Mouse (Mus musculus): ENCODE data around the gene Yipf3. TPM values are rescaled to one million over a fixed set of nuclear protein-coding genes. Genes with fewer than 3 reads are reported as not detected.

The Yipf3 gene
- polyA plus RNA-seq, 1 experiment, result 292 TPM

DNA sequence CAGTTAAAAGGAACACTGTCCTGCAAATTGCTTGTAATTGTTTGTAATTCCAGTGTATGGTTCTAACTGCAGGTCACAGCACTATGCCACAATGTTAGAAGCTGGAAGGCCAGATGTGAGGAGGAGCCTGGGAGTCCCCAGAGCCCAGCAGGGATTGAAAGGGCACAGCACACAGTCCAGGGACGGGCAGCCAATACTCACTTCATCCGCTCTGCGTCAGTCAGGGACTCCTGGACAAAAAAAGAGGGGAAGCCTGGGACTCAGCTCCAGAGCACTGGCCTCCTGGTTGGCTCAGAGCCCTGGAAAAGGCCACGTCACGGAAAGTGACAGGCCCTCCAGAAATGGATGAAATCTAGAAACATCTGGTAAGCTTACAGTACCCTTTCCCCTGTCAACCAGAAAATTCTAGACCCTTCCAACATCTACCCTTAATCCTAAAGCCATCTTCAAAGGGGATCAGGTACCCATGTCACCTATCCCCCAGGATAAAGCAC is 14.4 kb downstream of the Yipf3 start:
- no peaks in the 10 kb centered on the region for H3K4me1 ChIP-seq (replicated peaks; ENCODE audit: control insufficient read depth, insufficient read depth, low read length)
- H3K4me3 ChIP-seq (ENCODE audit: control insufficient read depth, insufficient read depth, low read length), result no peak overlapping the region
- no peaks in the 10 kb centered on the region for H3K27me3 ChIP-seq (ENCODE audit: control insufficient read depth, insufficient read depth, low read length)
- no peak for DNase-seq
- 97% methylated on average over 5 of the region's 5 CpGs for WGBS
- peaks cover 54% of the 10 kb centered on the region for H3K36me3 ChIP-seq (ENCODE audit: control insufficient read depth, insufficient read depth, low read length)
- H3K27ac ChIP-seq (ENCODE audit: control insufficient read depth, insufficient read depth, low read length), result no peak overlapping the region
- TF ChIP-seq POLR2A (IDR thresholded peaks at IDR 0.05; ENCODE audit: control insufficient read depth, extremely low read depth, insufficient read depth, low read length, poor library complexity) (no peak), CTCF (IDR thresholded peaks at IDR 0.05; ENCODE audit: borderline replicate concordance, control insufficient read depth, extremely low read depth, insufficient read depth, low read length, poor library complexity) (no peak)

- 95% methylated on average over 12 of the region's 12 CpGs for WGBS
- Histone ChIP-seq H3K4me3 (ENCODE audit: control insufficient read depth, insufficient read depth, low read length) (no peak overlapping the region), H3K27ac (ENCODE audit: control insufficient read depth, insufficient read depth, low read length) (no peak overlapping the region), H3K4me1 (replicated peaks; ENCODE audit: control insufficient read depth, insufficient read depth, low read length) (no peaks in the 10 kb centered on the region), H3K27me3 (ENCODE audit: control insufficient read depth, insufficient read depth, low read length) (no peaks in the 10 kb centered on the region), H3K36me3 (ENCODE audit: control insufficient read depth, insufficient read depth, low read length) (peaks cover 37% of the 10 kb centered on the region)
- no peak for DNase-seq
- no peak for TF ChIP-seq POLR2A (IDR thresholded peaks at IDR 0.05; ENCODE audit: control insufficient read depth, extremely low read depth, insufficient read depth, low read length, poor library complexity)
- TF ChIP-seq CTCF (IDR thresholded peaks at IDR 0.05; ENCODE audit: borderline replicate concordance, control insufficient read depth, extremely low read depth, insufficient read depth, low read length, poor library complexity), result no peak
Observed at GRCm38 (mm10) chr17:46265502-46265901, 17.6 kb downstream of the Yipf3 start.

GRCm38 (mm10) chr17:46265918-46266618 is 18.2 kb downstream of the Yipf3 start:
- Histone ChIP-seq H3K4me3 (ENCODE audit: control insufficient read depth, insufficient read depth, low read length) (no peak overlapping the region), H3K27ac (ENCODE audit: control insufficient read depth, insufficient read depth, low read length) (no peak overlapping the region), H3K4me1 (replicated peaks; ENCODE audit: control insufficient read depth, insufficient read depth, low read length) (no peaks in the 10 kb centered on the region), H3K36me3 (ENCODE audit: control insufficient read depth, insufficient read depth, low read length) (peaks cover 32% of the 10 kb centered on the region), H3K27me3 (ENCODE audit: control insufficient read depth, insufficient read depth, low read length) (no peaks in the 10 kb centered on the region)
- peak; percentile 76 for DNase-seq
- 50% methylated on average over 14 of the region's 14 CpGs for WGBS
- TF ChIP-seq POLR2A (IDR thresholded peaks at IDR 0.05; ENCODE audit: control insufficient read depth, extremely low read depth, insufficient read depth, low read length, poor library complexity) (no peak), CTCF (IDR thresholded peaks at IDR 0.05; ENCODE audit: borderline replicate concordance, control insufficient read depth, extremely low read depth, insufficient read depth, low read length, poor library complexity) (peak; percentile 74)

DNA sequence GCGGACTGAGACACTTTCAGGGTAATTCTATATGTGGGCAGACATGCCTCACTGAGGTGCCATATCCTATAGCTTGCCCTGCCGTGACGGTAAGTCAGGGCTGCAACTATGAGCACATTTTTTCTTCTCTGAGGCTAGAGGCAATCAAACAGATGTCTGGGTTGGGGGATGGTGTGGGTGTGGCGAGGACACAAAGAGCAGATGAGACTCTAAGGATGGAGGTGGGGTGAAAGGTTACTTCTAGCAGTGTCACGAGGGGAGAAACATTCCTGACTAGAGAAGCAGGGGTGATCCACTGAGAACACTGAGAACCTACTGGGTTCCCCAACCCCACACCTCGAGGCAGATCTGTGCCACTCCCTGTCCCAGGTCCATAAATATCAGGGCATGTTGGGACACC is 19.1 kb downstream of the Yipf3 start:
- peaks cover 31% of the 10 kb centered on the region for H3K36me3 ChIP-seq (ENCODE audit: control insufficient read depth, insufficient read depth, low read length)
- WGBS, result 89% methylated on average over 6 of the region's 6 CpGs
- no peak overlapping the region for H3K4me3 ChIP-seq (ENCODE audit: control insufficient read depth, insufficient read depth, low read length)
- H3K4me1 ChIP-seq (replicated peaks; ENCODE audit: control insufficient read depth, insufficient read depth, low read length), result no peaks in the 10 kb centered on the region
- TF ChIP-seq POLR2A (IDR thresholded peaks at IDR 0.05; ENCODE audit: control insufficient read depth, extremely low read depth, insufficient read depth, low read length, poor library complexity) (no peak), CTCF (IDR thresholded peaks at IDR 0.05; ENCODE audit: borderline replicate concordance, control insufficient read depth, extremely low read depth, insufficient read depth, low read length, poor library complexity) (no peak)
- H3K27me3 ChIP-seq (ENCODE audit: control insufficient read depth, insufficient read depth, low read length), result no peaks in the 10 kb centered on the region
- no peak overlapping the region for H3K27ac ChIP-seq (ENCODE audit: control insufficient read depth, insufficient read depth, low read length)
- no peak for DNase-seq

DNA sequence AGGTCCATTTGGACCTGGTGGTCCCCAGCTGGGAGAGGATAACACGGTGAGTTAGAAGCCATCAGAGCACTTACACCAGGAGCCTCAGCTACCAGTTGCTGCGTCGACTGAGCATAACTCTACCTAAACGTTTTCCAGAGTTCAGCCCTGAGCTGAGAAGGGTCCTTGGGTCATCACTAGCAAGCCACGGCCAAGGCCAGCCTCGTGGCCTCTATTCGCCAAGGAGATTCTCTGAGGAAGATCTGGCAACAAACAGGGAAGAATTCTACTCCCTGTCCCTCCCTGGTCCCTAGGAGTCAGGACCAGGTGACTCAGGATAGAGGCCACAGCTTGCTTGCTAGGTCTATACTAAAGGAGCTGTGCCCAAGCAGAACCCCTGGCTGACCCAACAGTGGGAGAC is 19.6 kb downstream of the Yipf3 start:
- TF ChIP-seq POLR2A (IDR thresholded peaks at IDR 0.05; ENCODE audit: control insufficient read depth, extremely low read depth, insufficient read depth, low read length, poor library complexity) (no peak), CTCF (IDR thresholded peaks at IDR 0.05; ENCODE audit: borderline replicate concordance, control insufficient read depth, extremely low read depth, insufficient read depth, low read length, poor library complexity) (no peak)
- Histone ChIP-seq H3K36me3 (ENCODE audit: control insufficient read depth, insufficient read depth, low read length) (peaks cover 26% of the 10 kb centered on the region), H3K4me1 (replicated peaks; ENCODE audit: control insufficient read depth, insufficient read depth, low read length) (no peaks in the 10 kb centered on the region), H3K4me3 (ENCODE audit: control insufficient read depth, insufficient read depth, low read length) (no peak overlapping the region), H3K27ac (ENCODE audit: control insufficient read depth, insufficient read depth, low read length) (no peak overlapping the region), H3K27me3 (ENCODE audit: control insufficient read depth, insufficient read depth, low read length) (no peaks in the 10 kb centered on the region)
- no peak for DNase-seq
- 89% methylated on average over 7 of the region's 7 CpGs for WGBS

DNA sequence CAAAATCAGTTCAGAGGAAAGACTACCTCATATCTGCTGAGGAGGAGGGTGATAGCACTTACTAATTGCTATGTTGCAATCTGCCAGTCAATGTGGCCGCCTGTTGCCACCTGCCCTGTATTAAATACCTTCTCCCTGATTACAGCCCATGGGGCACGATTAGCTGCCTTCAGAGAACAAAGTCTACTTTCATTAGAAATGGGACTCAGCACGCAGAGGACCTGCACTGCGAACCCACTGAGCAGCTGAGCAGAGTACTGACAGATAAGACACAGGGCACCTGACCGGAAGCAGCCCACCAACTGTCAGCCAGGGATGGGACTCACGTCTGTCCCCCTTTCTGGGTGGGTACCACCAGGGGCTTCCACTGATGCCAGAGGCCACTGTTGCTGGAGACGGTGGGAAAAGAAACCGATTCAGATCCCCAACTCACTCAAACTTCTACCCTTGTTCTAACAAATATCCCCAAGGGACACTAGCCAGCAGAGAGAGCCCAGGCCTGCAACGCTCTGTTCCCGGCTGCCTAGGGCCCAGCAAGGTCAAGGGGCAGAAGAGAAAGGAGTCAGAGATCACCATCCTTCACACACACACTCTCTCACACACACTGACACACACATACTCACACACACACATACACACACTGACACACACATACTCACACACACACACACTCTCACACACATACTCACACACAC is 20.3 kb downstream of the Yipf3 start:
- DNase-seq, result no peak
- WGBS, result 90% methylated on average over 10 of the region's 10 CpGs
- H3K27ac ChIP-seq (ENCODE audit: control insufficient read depth, insufficient read depth, low read length), result no peak overlapping the region
- H3K4me3 ChIP-seq (ENCODE audit: control insufficient read depth, insufficient read depth, low read length), result no peak overlapping the region
- peaks cover 20% of the 10 kb centered on the region for H3K36me3 ChIP-seq (ENCODE audit: control insufficient read depth, insufficient read depth, low read length)
- H3K4me1 ChIP-seq (replicated peaks; ENCODE audit: control insufficient read depth, insufficient read depth, low read length), result no peaks in the 10 kb centered on the region
- no peaks in the 10 kb centered on the region for H3K27me3 ChIP-seq (ENCODE audit: control insufficient read depth, insufficient read depth, low read length)
- TF ChIP-seq CTCF (IDR thresholded peaks at IDR 0.05; ENCODE audit: borderline replicate concordance, control insufficient read depth, extremely low read depth, insufficient read depth, low read length, poor library complexity) (no peak), POLR2A (IDR thresholded peaks at IDR 0.05; ENCODE audit: control insufficient read depth, extremely low read depth, insufficient read depth, low read length, poor library complexity) (no peak)
